Mouse (Mus musculus): ENCODE measurements around the gene Sapcd1. TPM values are rescaled to one million over a fixed set of nuclear protein-coding genes. Genes with fewer than 3 reads are reported as not detected.

Sapcd1 gene
- polyA plus RNA-seq, 1 experiment = 2.8 TPM

- TF ChIP-seq CTCF (IDR thresholded peaks at IDR 0.05; ENCODE audit: insufficient read depth, low read length) (no peak), POLR2A (IDR thresholded peaks at IDR 0.05; ENCODE audit: borderline replicate concordance, extremely low read depth, low read depth, low read length) (no peak)
- Histone ChIP-seq H3K4me1 (ENCODE audit: control insufficient read depth, insufficient read depth, low read length) (peaks cover 5% of the 10 kb centered on the region), H3K4me3 (replicated peaks; ENCODE audit: extremely low read depth, low read depth, low read length) (no peak overlapping the region)
- DNase-seq = no peak
- WGBS = 93% methylated on average over 20 of the region's 20 CpGs
These were observed 50.8 kb downstream of the Sapcd1 start for GRCm38 (mm10) chr17:34977000-34977399.

Other genes with a start within 250 kb of the Sapcd1 start
- 0.19 and 0.27 TPM in 2 replicates for gene Cyp21a1, start 223.5 kb downstream of the Sapcd1 start, polyA plus RNA-seq (2012; rRNA removed)
- 45.1 and 46.0 TPM in 2 replicates for gene Stk19, start 191.1 kb downstream of the Sapcd1 start, polyA plus RNA-seq (2012; rRNA removed)
- 45.6 and 58.1 TPM in 2 replicates for gene Dxo, start 191.0 kb downstream of the Sapcd1 start, polyA plus RNA-seq (2012; rRNA removed)
- 77.8 and 94.8 TPM in 2 replicates for gene Skiv2l, start 177.8 kb downstream of the Sapcd1 start, polyA plus RNA-seq (2012; rRNA removed)
- 22.4 and 23.2 TPM in 2 replicates for gene Nelfe, start 177.6 kb downstream of the Sapcd1 start, polyA plus RNA-seq (2012; rRNA removed)
- gene Cfb, start 165.5 kb downstream of the Sapcd1 start, polyA plus RNA-seq (2012; rRNA removed) = 20.8 and 23.8 TPM in 2 replicates
- gene Zbtb12, start 148.5 kb downstream of the Sapcd1 start, polyA plus RNA-seq (2012; rRNA removed) = 10.6 and 12.3 TPM in 2 replicates
- not detected in 2 replicates for gene Gm20547, start 146.0 kb downstream of the Sapcd1 start, polyA plus RNA-seq (2012; rRNA removed)
- gene C2, start 129.8 kb downstream of the Sapcd1 start, polyA plus RNA-seq (2012; rRNA removed) = 25.8 and 27.7 TPM in 2 replicates
- gene Ehmt2, start 129.5 kb downstream of the Sapcd1 start, polyA plus RNA-seq (2012; rRNA removed) = 192 and 199 TPM in 2 replicates
- 11.6 and 13.5 TPM in 2 replicates for gene Slc44a4, start 113.5 kb downstream of the Sapcd1 start, polyA plus RNA-seq (2012; rRNA removed)
- gene Neu1, start 96.8 kb downstream of the Sapcd1 start, polyA plus RNA-seq (2012; rRNA removed) = 40.4 and 46.6 TPM in 2 replicates
- 20.1 and 93.1 TPM in 2 replicates for gene Hspa1b, start 68.8 kb downstream of the Sapcd1 start, polyA plus RNA-seq (2012; rRNA removed)
- not detected in 2 replicates for gene Gm20481, start 58.1 kb downstream of the Sapcd1 start, polyA plus RNA-seq (2012; rRNA removed)
- 12.9 and 66.3 TPM in 2 replicates for gene Hspa1a, start 55.9 kb downstream of the Sapcd1 start, polyA plus RNA-seq (2012; rRNA removed)
- 0.81 and 1.3 TPM in 2 replicates for gene Hspa1l, start 55.3 kb downstream of the Sapcd1 start, polyA plus RNA-seq (2012; rRNA removed)
- gene Lsm2, start 46.2 kb downstream of the Sapcd1 start, polyA plus RNA-seq (2012; rRNA removed) = 42.3 and 51.6 TPM in 2 replicates
- gene Vars, start 27.0 kb downstream of the Sapcd1 start, polyA plus RNA-seq (2012; rRNA removed) = 119 and 159 TPM in 2 replicates
- gene Vwa7, start 11.4 kb downstream of the Sapcd1 start, polyA plus RNA-seq (2012; rRNA removed) = 4.0 and 4.2 TPM in 2 replicates
- gene Msh5, start 18.7 kb upstream of the Sapcd1 start, polyA plus RNA-seq (2012; rRNA removed) = 5.4 and 6.0 TPM in 2 replicates
- gene Clic1, start 21.9 kb upstream of the Sapcd1 start, polyA plus RNA-seq (2012; rRNA removed) = 124 and 153 TPM in 2 replicates
- 137 and 141 TPM in 2 replicates for gene Ddah2, start 31.0 kb upstream of the Sapcd1 start, polyA plus RNA-seq (2012; rRNA removed)
- 3.8 and 90.0 TPM in 2 replicates for gene Ly6g6c, start 37.4 kb upstream of the Sapcd1 start, polyA plus RNA-seq (2012; rRNA removed)
- 1.0 and 2.1 TPM in 2 replicates for gene Mpig6b, start 38.2 kb upstream of the Sapcd1 start, polyA plus RNA-seq (2012; rRNA removed)
- 5.8 and 25.7 TPM in 2 replicates for gene Ly6g6e, start 48.9 kb upstream of the Sapcd1 start, polyA plus RNA-seq (2012; rRNA removed)
- gene Ly6g6d, start 50.0 kb upstream of the Sapcd1 start, polyA plus RNA-seq (2012; rRNA removed) = 14.5 and 16.7 TPM in 2 replicates
- gene Ly6g6f, start 57.6 kb upstream of the Sapcd1 start, polyA plus RNA-seq (2012; rRNA removed) = 0.16 and 0.84 TPM in 2 replicates
- gene Abhd16a, start 61.2 kb upstream of the Sapcd1 start, polyA plus RNA-seq (2012; rRNA removed) = 196 and 245 TPM in 2 replicates
- gene Ly6g5c, start 80.3 kb upstream of the Sapcd1 start, polyA plus RNA-seq (2012; rRNA removed) = not detected in 2 replicates
- 1.4 and 2.0 TPM in 2 replicates for gene Ly6g5b, start 87.4 kb upstream of the Sapcd1 start, polyA plus RNA-seq (2012; rRNA removed)
- gene Gpank1, start 93.4 kb upstream of the Sapcd1 start, polyA plus RNA-seq (2012; rRNA removed) = 17.9 and 21.9 TPM in 2 replicates
- 232 and 297 TPM in 2 replicates for gene Csnk2b, start 94.0 kb upstream of the Sapcd1 start, polyA plus RNA-seq (2012; rRNA removed)
- gene D17H6S53E, start 98.4 kb upstream of the Sapcd1 start, polyA plus RNA-seq (2012; rRNA removed) = 12.1 and 12.9 TPM in 2 replicates
- 0.12 TPM in 1 of 2 replicates, not detected in the other for gene Apom, start 104.0 kb upstream of the Sapcd1 start, polyA plus RNA-seq (2012; rRNA removed)
- gene Bag6, start 107.2 kb upstream of the Sapcd1 start, polyA plus RNA-seq (2012; rRNA removed) = 227 and 234 TPM in 2 replicates
- 327 and 373 TPM in 2 replicates for gene Prrc2a, start 136.9 kb upstream of the Sapcd1 start, polyA plus RNA-seq (2012; rRNA removed)
- gene Aif1, start 148.1 kb upstream of the Sapcd1 start, polyA plus RNA-seq (2012; rRNA removed) = 1.4 and 1.6 TPM in 2 replicates
- gene Lst1, start 160.4 kb upstream of the Sapcd1 start, polyA plus RNA-seq (2012; rRNA removed) = 19.7 and 37.0 TPM in 2 replicates
- gene Ltb, start 166.4 kb upstream of the Sapcd1 start, polyA plus RNA-seq (2012; rRNA removed) = 28.1 and 29.9 TPM in 2 replicates
- 2.1 and 2.5 TPM in 2 replicates for gene Tnf, start 174.0 kb upstream of the Sapcd1 start, polyA plus RNA-seq (2012; rRNA removed)
- gene Lta, start 177.3 kb upstream of the Sapcd1 start, polyA plus RNA-seq (2012; rRNA removed) = 1.0 and 1.1 TPM in 2 replicates
- 1.2 TPM in 1 of 2 replicates, not detected in the other for gene Gm16181, start 192.8 kb upstream of the Sapcd1 start, polyA plus RNA-seq (2012; rRNA removed)
- 6.3 and 8.1 TPM in 2 replicates for gene Atp6v1g2, start 205.6 kb upstream of the Sapcd1 start, polyA plus RNA-seq (2012; rRNA removed)
- gene Nfkbil1, start 207.8 kb upstream of the Sapcd1 start, polyA plus RNA-seq (2012; rRNA removed) = 16.5 and 21.6 TPM in 2 replicates
- gene Ddx39b, start 213.7 kb upstream of the Sapcd1 start, polyA plus RNA-seq (2012; rRNA removed) = 245 and 304 TPM in 2 replicates
- 878 and 1,286 TPM in 2 replicates for gene H2-D1, start 234.7 kb upstream of the Sapcd1 start, polyA plus RNA-seq (2012; rRNA removed)